Mouse (Mus musculus) liver, adult 2 months (tissue): ENCODE results near the gene Brms1. TPM values are rescaled to one million over a fixed set of nuclear protein-coding genes. Genes with fewer than 3 reads are reported as not detected.

Experiments used
- DNase-seq: peaks from one replicate; pipeline ENCODE4 v3.0.0-alpha.2; 2011; ENCODE audit warnings: low read depth, low spot score; ENCODE audit errors: extremely low read depth
- H3K27ac ChIP-seq: fragments of 200-500 bp; replicated peaks from 2 replicates; pipeline ENCODE4 v1.5.1; 2012; ENCODE audit warnings: low read depth, mild to moderate bottlenecking, control low read depth, inconsistent platforms, low read length; ENCODE audit not compliant: insufficient read depth
- H3K27me3 ChIP-seq: fragments of 200-500 bp; 2 replicates; pipeline ENCODE4 v1.6.1; 2012; ENCODE audit warnings: mild to moderate bottlenecking, moderate library complexity, low read length, inconsistent platforms; ENCODE audit not compliant: control insufficient read depth, insufficient read depth
- H3K36me3 ChIP-seq: fragments of 200-500 bp; 2 replicates; pipeline ENCODE4 v1.6.1; 2012; ENCODE audit warnings: low read length, inconsistent platforms; ENCODE audit not compliant: control insufficient read depth, insufficient read depth
- H3K4me1 ChIP-seq: fragments of 200-500 bp; 2 replicates; pipeline ENCODE4 v1.6.1; 2011; ENCODE audit warnings: low read length; ENCODE audit not compliant: control insufficient read depth, insufficient read depth
- H3K4me3 ChIP-seq: fragments of 200-500 bp; 2 replicates; pipeline ENCODE4 v1.5.1; 2011; ENCODE audit warnings: low read depth, mild to moderate bottlenecking, control low read depth, low read length, moderate library complexity; ENCODE audit not compliant: insufficient read depth
- H3K79me2 ChIP-seq: fragments of 200-500 bp; 2 replicates; pipeline ENCODE4 v1.6.1; 2012; ENCODE audit warnings: inconsistent platforms, mild to moderate bottlenecking, low read length, moderate library complexity; ENCODE audit not compliant: control insufficient read depth, insufficient read depth
- H3K9ac ChIP-seq: fragments of 200-500 bp; 2 replicates; pipeline ENCODE4 v1.6.1; 2012; ENCODE audit warnings: low read depth, mild to moderate bottlenecking, control low read depth, inconsistent platforms, low read length
- CTCF ChIP-seq: fragments of 200-500 bp; IDR thresholded peaks from 2 replicates; pipeline ENCODE4 v1.5.1; 2011; ENCODE audit warnings: low read depth, low read length, control low read depth
- POLR2A ChIP-seq: fragments of 200-500 bp; IDR thresholded peaks from 2 replicates; pipeline ENCODE4 v1.6.1; 2011; ENCODE audit warnings: low read length, control low read depth; ENCODE audit not compliant: insufficient read depth; ENCODE audit errors: extremely low read depth
- WGBS: fragments of 180-500 bp; shearing (Covaris S2); methylation state at CpG from one replicate; pipeline ENCODE4 v1.1.7; 2018; 5-methylcytosine and 5-hydroxymethylcytosine counted together
- polyA plus RNA-seq: library from polyadenylated mRNA; depleted of rRNA; stranded (reverse); fragments of >200 nt; gene quantifications from 2 replicates; pipeline ENCODE4 v1.2.3, GENCODE M21; 2012; rRNA removed
- total RNA-seq: library from RNA; depleted of rRNA; stranded (reverse); fragments of >200 nt; gene quantifications from 2 replicates; pipeline ENCODE4 v1.2.3, GENCODE M21; 2014; rRNA removed

The Brms1 gene
- total and polyA plus RNA-seq, 2 experiments: 13.2 to 22.6 TPM

GRCm38 (mm10) chr19:5098363-5099143 lies 57.4 kb downstream of the Brms1 start, which contains the start of gene Cnih2:
Cnih2 (minus strand) TSS chr19:5098521.
- 11% methylated on average over 42 of the region's 48 CpGs for WGBS
- Histone ChIP-seq H3K27ac (no peak within 1 kb of the TSS), H3K9ac (peak within 1 kb of the TSS; percentile 37; the same call in 1 of the 2 replicates), H3K4me1 (peaks cover 1% of the 10 kb centered on the region; the same call in 1 of the 2 replicates), H3K27me3 (no peaks in the 10 kb centered on the region), H3K36me3 (peaks cover 14% of the 10 kb centered on the region), H3K4me3 (no peak within 1 kb of the TSS; the same call in 1 of the 2 replicates), H3K79me2 (no peaks in the 10 kb centered on the region)
- TF ChIP-seq POLR2A: no peak
- no peak for TF ChIP-seq CTCF
- DNase-seq: no peak

Other genes starting within 250 kb of the Brms1 start
- 58.4 and 67.7 TPM in 2 replicates for gene Rbm4, start 247.5 kb upstream of the Brms1 start, total RNA-seq
- gene Rbm4, start 247.5 kb upstream of the Brms1 start, polyA plus RNA-seq: 25.7 and 32.8 TPM in 2 replicates
- 4.8 and 9.9 TPM in 2 replicates for gene Gm21992, start 229.7 kb upstream of the Brms1 start, total RNA-seq
- 22.3 and 23.6 TPM in 2 replicates for gene Gm21992, start 229.7 kb upstream of the Brms1 start, polyA plus RNA-seq
- 9.0 and 12.6 TPM in 2 replicates for gene Rbm14, start 229.7 kb upstream of the Brms1 start, total RNA-seq
- 18.4 and 26.1 TPM in 2 replicates for gene Rbm14, start 229.7 kb upstream of the Brms1 start, polyA plus RNA-seq
- 146 and 174 TPM in 2 replicates for gene Ccs, start 202.0 kb upstream of the Brms1 start, total RNA-seq
- 245 and 254 TPM in 2 replicates for gene Ccs, start 202.0 kb upstream of the Brms1 start, polyA plus RNA-seq
- gene Ccdc87, start 202.0 kb upstream of the Brms1 start, total RNA-seq: not detected in 2 replicates
- not detected in 2 replicates for gene Ccdc87, start 202.0 kb upstream of the Brms1 start, polyA plus RNA-seq
- gene Ctsf, start 186.2 kb upstream of the Brms1 start, total RNA-seq: 44.1 and 55.0 TPM in 2 replicates
- gene Ctsf, start 186.2 kb upstream of the Brms1 start, polyA plus RNA-seq: 69.4 and 88.9 TPM in 2 replicates
- 1.1 TPM in 1 of 2 replicates, not detected in the other for gene Actn3, start 163.4 kb upstream of the Brms1 start, total RNA-seq
- 0.11 TPM in 1 of 2 replicates, not detected in the other for gene Actn3, start 163.4 kb upstream of the Brms1 start, polyA plus RNA-seq
- 2.5 and 3.4 TPM in 2 replicates for gene Zdhhc24, start 162.7 kb upstream of the Brms1 start, total RNA-seq
- 4.8 and 7.7 TPM in 2 replicates for gene Zdhhc24, start 162.7 kb upstream of the Brms1 start, polyA plus RNA-seq
- 0.65 and 0.87 TPM in 2 replicates for gene Bbs1, start 134.7 kb upstream of the Brms1 start, total RNA-seq
- gene Bbs1, start 134.7 kb upstream of the Brms1 start, polyA plus RNA-seq: 0.73 and 0.95 TPM in 2 replicates
- 52.1 and 69.7 TPM in 2 replicates for gene Dpp3, start 113.1 kb upstream of the Brms1 start, total RNA-seq
- 121 and 122 TPM in 2 replicates for gene Dpp3, start 113.1 kb upstream of the Brms1 start, polyA plus RNA-seq
- gene Peli3, start 98.2 kb upstream of the Brms1 start, total RNA-seq: 1.0 and 3.4 TPM in 2 replicates
- 1.4 and 2.6 TPM in 2 replicates for gene Peli3, start 98.2 kb upstream of the Brms1 start, polyA plus RNA-seq
- 40.0 and 46.4 TPM in 2 replicates for gene Mrpl11, start 79.2 kb upstream of the Brms1 start, total RNA-seq
- gene Mrpl11, start 79.2 kb upstream of the Brms1 start, polyA plus RNA-seq: 27.6 and 30.7 TPM in 2 replicates
- gene Npas4, start 51.0 kb upstream of the Brms1 start, total RNA-seq: not detected in 2 replicates
- not detected in 2 replicates for gene Npas4, start 51.0 kb upstream of the Brms1 start, polyA plus RNA-seq
- gene Slc29a2, start 17.5 kb upstream of the Brms1 start, total RNA-seq: 0.28 and 0.34 TPM in 2 replicates
- gene Slc29a2, start 17.5 kb upstream of the Brms1 start, polyA plus RNA-seq: 1.7 and 2.3 TPM in 2 replicates
- gene B4gat1, start 2.5 kb upstream of the Brms1 start, total RNA-seq: 11.8 and 13.2 TPM in 2 replicates
- 20.1 and 20.4 TPM in 2 replicates for gene B4gat1, start 2.5 kb upstream of the Brms1 start, polyA plus RNA-seq
- gene AC124502.3, start 2.5 kb upstream of the Brms1 start, total RNA-seq: 2.1 and 3.7 TPM in 2 replicates
- gene AC124502.3, start 2.5 kb upstream of the Brms1 start, polyA plus RNA-seq: 0.07 and 0.09 TPM in 2 replicates
- gene Rin1, start 9.1 kb downstream of the Brms1 start, total RNA-seq: 0.09 and 0.20 TPM in 2 replicates
- gene Rin1, start 9.1 kb downstream of the Brms1 start, polyA plus RNA-seq: 0.40 and 0.78 TPM in 2 replicates
- 0.18 and 0.54 TPM in 2 replicates for gene Cd248, start 26.7 kb downstream of the Brms1 start, total RNA-seq
- gene Cd248, start 26.7 kb downstream of the Brms1 start, polyA plus RNA-seq: 0.57 and 0.98 TPM in 2 replicates
- gene Tmem151a, start 44.2 kb downstream of the Brms1 start, total RNA-seq: under 0.01 TPM in 2 replicates
- 0.24 and 0.26 TPM in 2 replicates for gene Tmem151a, start 44.2 kb downstream of the Brms1 start, polyA plus RNA-seq
- gene Yif1a, start 47.2 kb downstream of the Brms1 start, total RNA-seq: 79.3 and 85.7 TPM in 2 replicates
- gene Yif1a, start 47.2 kb downstream of the Brms1 start, polyA plus RNA-seq: 188 and 215 TPM in 2 replicates
- gene Cnih2, start 57.2 kb downstream of the Brms1 start, total RNA-seq: not detected in 2 replicates
- gene Cnih2, start 57.2 kb downstream of the Brms1 start, polyA plus RNA-seq: 0.12 and 0.19 TPM in 2 replicates
- 82.1 and 98.7 TPM in 2 replicates for gene Rab1b, start 65.7 kb downstream of the Brms1 start, total RNA-seq
- 165 and 169 TPM in 2 replicates for gene Rab1b, start 65.7 kb downstream of the Brms1 start, polyA plus RNA-seq
- gene Klc2, start 77.2 kb downstream of the Brms1 start, total RNA-seq: 2.4 and 4.6 TPM in 2 replicates
- 8.7 and 12.3 TPM in 2 replicates for gene Klc2, start 77.2 kb downstream of the Brms1 start, polyA plus RNA-seq
- 1.1 and 3.3 TPM in 2 replicates for gene Pacs1, start 231.8 kb downstream of the Brms1 start, total RNA-seq
- 2.4 and 3.0 TPM in 2 replicates for gene Pacs1, start 231.8 kb downstream of the Brms1 start, polyA plus RNA-seq